Mouse (Mus musculus): ENCODE measurements around the gene Pus10. TPM values are rescaled to one million over a fixed set of nuclear protein-coding genes. Genes with fewer than 3 reads are reported as not detected.

Gene Pus10
- polyA plus RNA-seq (2012), result 4.2 TPM in 2 replicates

GRCm38 (mm10) chr11:23665311-23665786 lies at the start of gene Pus10:
Pus10 (plus strand) TSS chr11:23665674.
- no peak for TF ChIP-seq GATA1 (IDR thresholded peaks at IDR 0.05; ENCODE audit: low read length)

- TF ChIP-seq GATA1 (IDR thresholded peaks at IDR 0.05; ENCODE audit: low read length), result no peak
These were observed 46.5 kb upstream of the Pus10 start for GRCm38 (mm10) chr11:23618995-23619394.

- TF ChIP-seq GATA1 (IDR thresholded peaks at IDR 0.05; ENCODE audit: low read length), result no peak
These were observed 34.8 kb upstream of the Pus10 start for GRCm38 (mm10) chr11:23630664-23631063.

DNA sequence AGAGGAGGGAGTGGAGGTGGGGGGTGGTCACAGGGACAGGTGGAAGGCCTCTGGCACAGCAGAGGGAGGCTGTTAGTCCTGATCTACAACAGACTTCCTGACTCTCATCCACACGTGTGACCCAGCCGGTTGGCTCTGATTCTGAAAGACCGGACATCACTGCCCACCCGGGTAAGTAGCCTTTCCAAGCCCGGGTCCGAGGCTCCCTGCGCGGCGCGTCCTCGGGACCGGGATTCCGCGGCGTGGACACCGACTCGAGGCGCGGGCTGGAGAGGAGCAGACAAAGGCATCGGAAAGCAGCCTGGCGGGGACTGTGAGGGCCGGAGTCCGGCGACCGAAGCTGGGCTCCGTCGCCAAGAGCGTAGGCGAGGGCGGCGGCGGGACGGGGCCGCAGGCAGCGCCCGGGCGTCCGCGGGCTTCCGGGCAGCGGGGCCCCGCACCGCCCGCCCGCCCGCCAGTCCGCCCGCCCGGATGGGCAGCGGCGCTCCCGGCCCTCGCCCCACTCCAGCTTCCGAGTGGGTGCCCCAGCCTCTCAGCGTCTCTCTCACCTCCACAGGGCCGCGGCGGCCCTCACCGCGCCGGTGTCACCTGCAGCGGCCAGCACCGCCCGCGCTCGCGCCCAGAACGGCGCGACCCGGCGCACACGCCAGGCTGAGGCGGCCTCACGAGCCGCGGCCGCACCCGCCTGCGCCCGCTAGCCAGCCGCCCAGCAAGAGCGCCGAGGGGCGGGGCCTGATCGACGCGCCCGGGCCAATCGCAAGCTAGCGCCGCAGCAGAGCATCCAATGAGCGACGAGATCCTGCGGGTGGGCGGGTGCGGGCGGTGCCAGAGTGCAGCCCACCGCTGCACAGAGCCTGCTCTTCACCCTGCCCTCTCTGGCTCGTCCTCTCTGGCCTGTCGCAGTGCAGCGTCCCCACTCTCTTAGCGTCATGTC lies 32.3 kb upstream of the Pus10 start, which contains the start of gene 0610010F05Rik:
0610010F05Rik (minus strand) TSS at position 695 of the 934 bp plus-strand sequence.
- TF ChIP-seq GATA1 (IDR thresholded peaks at IDR 0.05; ENCODE audit: low read length), result no peak

- no peak for TF ChIP-seq GATA1 (IDR thresholded peaks at IDR 0.05; ENCODE audit: low read length)
These were observed 31.6 kb upstream of the Pus10 start for GRCm38 (mm10) chr11:23633879-23634215.

GRCm38 (mm10) chr11:23634573-23634972 lies 30.9 kb upstream of the Pus10 start:
- no peak for TF ChIP-seq GATA1 (IDR thresholded peaks at IDR 0.05; ENCODE audit: low read length)

DNA sequence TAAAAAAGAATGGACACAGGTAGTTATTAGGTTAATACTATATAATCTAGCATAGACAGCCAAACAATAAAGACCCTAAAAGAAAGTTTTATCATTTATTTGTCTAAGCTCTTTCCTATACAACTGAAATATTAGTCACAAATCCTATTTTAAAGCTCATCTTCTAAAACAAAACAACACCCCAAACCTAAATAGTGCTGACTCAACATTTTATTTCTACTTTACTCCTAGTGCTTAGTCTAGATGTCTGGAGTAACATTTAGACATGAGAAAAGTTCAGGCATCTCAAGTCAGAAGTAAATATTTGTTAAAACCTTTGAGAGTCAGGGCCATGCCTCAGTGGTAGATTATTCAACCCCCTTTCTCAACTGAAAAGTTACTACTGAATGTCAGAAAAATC lies 18.0 kb upstream of the Pus10 start:
- TF ChIP-seq GATA1 (IDR thresholded peaks at IDR 0.05; ENCODE audit: low read length), result no peak

DNA sequence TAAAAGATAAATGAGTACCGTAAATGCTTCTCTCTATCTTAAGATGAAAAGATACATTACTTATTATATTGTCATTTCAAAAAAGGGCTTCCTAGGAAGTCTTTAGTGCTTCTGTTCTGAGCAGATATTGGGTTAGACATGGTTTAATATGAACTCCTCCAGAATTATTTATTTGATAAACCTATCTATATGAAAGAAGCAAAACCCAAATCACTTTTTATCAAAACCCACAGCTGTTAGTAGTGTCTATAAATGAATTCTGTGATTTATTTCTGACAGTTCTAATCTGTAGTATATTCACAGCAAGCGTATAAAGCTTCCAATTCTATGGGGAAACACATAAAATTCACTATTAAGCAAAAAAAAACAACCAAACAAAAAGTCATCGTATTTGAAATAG lies 17.6 kb upstream of the Pus10 start:
- no peak for TF ChIP-seq GATA1 (IDR thresholded peaks at IDR 0.05; ENCODE audit: low read length)

GRCm38 (mm10) chr11:23653666-23654065 lies 11.8 kb upstream of the Pus10 start:
- no peak for TF ChIP-seq GATA1 (IDR thresholded peaks at IDR 0.05; ENCODE audit: low read length)

- TF ChIP-seq GATA1 (IDR thresholded peaks at IDR 0.05; ENCODE audit: low read length), result no peak
These were observed 7.7 kb upstream of the Pus10 start for GRCm38 (mm10) chr11:23657791-23658190.

- no peak for TF ChIP-seq GATA1 (IDR thresholded peaks at IDR 0.05; ENCODE audit: low read length)
These were observed 1.2 kb upstream of the Pus10 start for GRCm38 (mm10) chr11:23664232-23664631.

GRCm38 (mm10) chr11:23665798-23666501 lies 476 bp downstream of the Pus10 start, which contains the start of gene Pex13:
Pex13 (minus strand) TSS chr11:23665959.
- TF ChIP-seq GATA1 (IDR thresholded peaks at IDR 0.05; ENCODE audit: low read length), result no peak

GRCm38 (mm10) chr11:23666526-23666925 lies 1.1 kb downstream of the Pus10 start:
- no peak for TF ChIP-seq GATA1 (IDR thresholded peaks at IDR 0.05; ENCODE audit: low read length)

- TF ChIP-seq GATA1 (IDR thresholded peaks at IDR 0.05; ENCODE audit: low read length), result no peak
These were observed 1.7 kb downstream of the Pus10 start for GRCm38 (mm10) chr11:23667128-23667527.

DNA sequence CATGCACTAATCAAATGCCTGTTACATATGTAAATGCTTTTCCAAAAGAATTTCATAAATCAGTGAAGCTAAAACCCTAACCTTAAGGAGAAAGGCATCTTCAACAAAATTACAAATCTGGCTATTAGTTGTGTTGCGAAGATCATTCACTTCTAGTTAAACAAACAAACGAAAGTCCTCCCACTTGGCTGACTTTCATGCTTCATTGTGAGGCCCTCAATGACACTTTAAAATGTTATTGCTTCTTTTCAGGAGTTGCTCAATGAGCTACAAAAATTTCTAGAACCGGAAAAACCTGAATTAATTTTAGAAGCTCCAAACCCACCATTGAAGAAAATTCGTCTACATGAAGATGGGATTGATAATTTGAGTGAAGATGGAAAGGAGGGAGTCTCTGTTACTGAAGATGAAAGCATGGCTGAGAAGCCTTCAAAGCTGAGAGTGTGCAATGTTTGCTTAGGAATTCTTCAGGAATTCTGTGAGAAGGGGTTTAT lies 6.8 kb downstream of the Pus10 start:
- no peak for TF ChIP-seq GATA1 (IDR thresholded peaks at IDR 0.05; ENCODE audit: low read length)

- TF ChIP-seq GATA1 (IDR thresholded peaks at IDR 0.05; ENCODE audit: low read length), result no peak
These were observed 10.6 kb downstream of the Pus10 start for GRCm38 (mm10) chr11:23676100-23676499.

Measured in G1E-ER4 (cell line).